Mouse (Mus musculus) heart, embryonic 11.5 days (tissue): ENCODE results near the gene Ltbp1. TPM values are rescaled to one million over a fixed set of nuclear protein-coding genes. Genes with fewer than 3 reads are reported as not detected.

Source experiments
- ATAC-seq: fragments of 200-750 bp; cut with Nextera tagmentation; replicated peaks from 2 replicates; pipeline ENCODE4 v1.8.0; 2017; ENCODE audit warnings: moderate library complexity; ENCODE audit not compliant: insufficient number of reproducible peaks, low FRiP score, low TSS enrichment
- H3K27ac ChIP-seq: fragments of 300-500 bp; sonication (generic); 2 replicates; pipeline ENCODE4 v1.5.1; 2014; ENCODE audit warnings: mild to moderate bottlenecking, low read depth, low read length
- H3K27me3 ChIP-seq: fragments of 300-500 bp; sonication (generic); 2 replicates; pipeline ENCODE4 v1.6.1; 2014; ENCODE audit warnings: mild to moderate bottlenecking, low read length, mixed read lengths; ENCODE audit not compliant: control insufficient read depth, insufficient read depth
- H3K36me3 ChIP-seq: fragments of 300-500 bp; sonication (generic); 2 replicates; pipeline ENCODE4 v1.6.1; 2014; ENCODE audit warnings: mild to moderate bottlenecking, low read length, moderate library complexity, mixed read lengths; ENCODE audit not compliant: control insufficient read depth, insufficient read depth
- H3K4me1 ChIP-seq: fragments of 300-500 bp; sonication (generic); 2 replicates; pipeline ENCODE4 v1.6.1; 2014; ENCODE audit warnings: low read length; ENCODE audit not compliant: control insufficient read depth, insufficient read depth
- H3K4me2 ChIP-seq: fragments of 300-500 bp; sonication (generic); 2 replicates; pipeline ENCODE4 v1.6.1; 2014; ENCODE audit warnings: mild to moderate bottlenecking, moderate library complexity
- H3K4me3 ChIP-seq: fragments of 300-500 bp; sonication (generic); 2 replicates; pipeline ENCODE4 v1.5.1; 2014; ENCODE audit warnings: low read depth, low read length
- H3K9ac ChIP-seq: fragments of 300-500 bp; sonication (generic); 2 replicates; pipeline ENCODE4 v1.6.1; 2014; ENCODE audit warnings: mild to moderate bottlenecking, low read depth, low read length, moderate library complexity
- H3K9me3 ChIP-seq: fragments of 300-500 bp; sonication (generic); replicated peaks from 2 replicates; pipeline ENCODE4 v1.6.1; 2016; ENCODE audit warnings: low read length; ENCODE audit not compliant: control insufficient read depth
- WGBS: fragments of 180-500 bp; shearing (Covaris S2); extraction: QIAGEN DNeasy Blood & Tissue Kit; methylation state at CpG from one replicate; pipeline ENCODE4 v1.1.7; 2014; ENCODE audit not compliant: insufficient replicate concordance; 5-methylcytosine and 5-hydroxymethylcytosine counted together
- polyA plus RNA-seq: library from polyadenylated mRNA; unstranded; fragments of >200 nt; fragmentation: Nextera tagmentation; extraction: Ambion mirVana; gene quantifications from 2 replicates; pipeline ENCODE4 v1.2.1, GENCODE M21; 2014

Ltbp1 gene
- polyA plus RNA-seq, 1 experiment from 2014 or later: 45.4 TPM

DNA sequence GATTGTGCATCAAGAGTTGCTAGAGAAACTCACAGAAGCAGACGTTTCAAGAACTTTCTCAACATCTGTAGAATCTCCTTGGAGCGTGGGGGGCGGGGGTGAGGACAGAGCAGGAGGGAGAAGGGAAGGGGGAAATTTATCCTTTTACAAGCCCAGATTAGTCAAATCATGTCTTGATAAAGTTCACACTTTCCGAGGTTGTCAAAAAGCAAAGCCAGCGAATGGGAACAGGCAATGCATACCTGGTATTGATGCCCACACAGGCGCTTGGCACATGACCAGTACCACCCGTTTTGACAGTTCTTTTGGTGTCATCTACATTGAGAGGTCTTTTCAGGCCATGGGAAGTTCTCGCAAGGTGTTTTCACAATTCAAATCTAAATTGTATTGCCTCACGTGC lies 327.6 kb downstream of the Ltbp1 start:
- Histone ChIP-seq H3K9ac (no peak overlapping the region), H3K9me3 (no peaks in the 10 kb centered on the region), H3K4me1 (no peaks in the 10 kb centered on the region), H3K4me3 (no peak overlapping the region), H3K36me3 (peaks cover 7% of the 10 kb centered on the region; the same call in 1 of the 2 replicates), H3K4me2 (no peak overlapping the region), H3K27me3 (no peaks in the 10 kb centered on the region), H3K27ac (no peak overlapping the region)
- ATAC-seq: no peak
- WGBS: 89% methylated on average over 9 of the region's 9 CpGs

DNA sequence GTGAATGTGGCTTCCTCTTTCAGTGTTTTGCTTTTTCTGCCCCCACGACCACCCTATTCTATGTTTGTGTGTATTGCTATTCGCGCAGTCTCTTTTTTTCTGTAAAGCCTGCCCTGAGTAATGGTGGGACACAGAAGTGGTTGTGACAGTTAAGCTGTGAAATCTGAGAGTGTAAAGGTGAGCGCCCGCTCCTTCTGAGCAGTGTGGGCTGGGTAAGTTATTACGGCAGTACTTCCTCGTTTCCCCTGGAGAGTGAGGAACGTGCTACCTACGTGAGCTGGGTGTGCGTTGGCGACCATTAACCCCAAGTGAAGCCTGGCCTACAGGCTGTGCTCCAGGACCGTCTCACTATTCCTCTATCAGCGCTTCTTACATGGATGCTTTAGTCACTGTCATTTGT lies 328.4 kb downstream of the Ltbp1 start:
- ATAC-seq: no peak
- WGBS: 87% methylated on average over 13 of the region's 13 CpGs
- no peak overlapping the region for H3K4me2 ChIP-seq
- H3K27me3 ChIP-seq: no peaks in the 10 kb centered on the region
- H3K36me3 ChIP-seq: peaks cover 8% of the 10 kb centered on the region; the same call in 1 of the 2 replicates
- H3K4me3 ChIP-seq: no peak overlapping the region
- H3K9ac ChIP-seq: no peak overlapping the region
- H3K9me3 ChIP-seq: no peaks in the 10 kb centered on the region
- no peak overlapping the region for H3K27ac ChIP-seq
- no peaks in the 10 kb centered on the region for H3K4me1 ChIP-seq

DNA sequence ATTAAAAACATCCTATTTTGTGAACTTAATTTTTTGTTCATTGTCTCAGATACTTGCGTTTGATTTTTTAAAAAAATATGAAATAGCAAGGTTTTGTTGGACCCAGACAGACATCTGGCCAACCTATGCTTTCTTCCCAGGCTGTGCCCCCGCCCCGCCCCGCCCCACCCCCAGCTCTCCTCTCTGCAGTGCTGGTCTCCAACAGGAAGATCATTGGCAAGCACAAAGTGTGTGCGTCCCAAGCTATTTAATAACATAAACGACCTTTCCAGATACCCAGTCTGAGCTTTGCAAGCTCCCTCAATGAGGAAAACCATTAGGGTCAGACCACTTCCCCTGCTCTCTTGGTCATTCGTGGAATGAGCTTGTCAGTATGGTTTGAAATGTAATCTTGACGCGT lies 330.3 kb downstream of the Ltbp1 start:
- no peaks in the 10 kb centered on the region for H3K4me1 ChIP-seq
- 81% methylated on average over 9 of the region's 9 CpGs for WGBS
- no peaks in the 10 kb centered on the region for H3K27me3 ChIP-seq
- peaks cover 8% of the 10 kb centered on the region for H3K36me3 ChIP-seq
- H3K9ac ChIP-seq: no peak overlapping the region
- H3K9me3 ChIP-seq: no peaks in the 10 kb centered on the region
- no peak for ATAC-seq
- H3K4me3 ChIP-seq: no peak overlapping the region
- no peak overlapping the region for H3K27ac ChIP-seq
- H3K4me2 ChIP-seq: no peak overlapping the region

DNA sequence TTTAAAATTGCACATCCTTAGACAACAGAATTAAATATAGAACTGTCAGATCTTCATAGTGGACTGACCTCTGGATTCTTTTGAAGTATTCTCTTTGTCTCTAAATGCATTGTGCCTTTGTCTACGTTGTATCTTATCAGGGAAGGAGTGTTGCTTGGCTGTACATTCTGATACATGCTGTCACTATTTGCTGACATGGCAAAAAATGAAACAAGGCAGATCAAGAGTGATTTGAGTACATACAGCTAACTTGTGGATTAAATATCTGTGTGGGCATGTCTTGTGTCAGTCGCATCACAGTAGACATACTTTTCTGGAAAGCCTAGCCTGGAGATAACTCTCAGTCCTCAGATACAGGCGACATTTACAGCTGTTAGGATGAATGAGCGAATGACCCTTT lies 335.9 kb downstream of the Ltbp1 start:
- H3K27ac ChIP-seq: no peak overlapping the region
- H3K36me3 ChIP-seq: peaks cover 8% of the 10 kb centered on the region
- H3K4me3 ChIP-seq: no peak overlapping the region
- 62% methylated on average over 4 of the region's 4 CpGs for WGBS
- H3K9ac ChIP-seq: no peak overlapping the region
- ATAC-seq: no peak
- H3K4me1 ChIP-seq: peaks cover 7% of the 10 kb centered on the region
- no peaks in the 10 kb centered on the region for H3K27me3 ChIP-seq
- no peak overlapping the region for H3K4me2 ChIP-seq
- H3K9me3 ChIP-seq: no peaks in the 10 kb centered on the region

DNA sequence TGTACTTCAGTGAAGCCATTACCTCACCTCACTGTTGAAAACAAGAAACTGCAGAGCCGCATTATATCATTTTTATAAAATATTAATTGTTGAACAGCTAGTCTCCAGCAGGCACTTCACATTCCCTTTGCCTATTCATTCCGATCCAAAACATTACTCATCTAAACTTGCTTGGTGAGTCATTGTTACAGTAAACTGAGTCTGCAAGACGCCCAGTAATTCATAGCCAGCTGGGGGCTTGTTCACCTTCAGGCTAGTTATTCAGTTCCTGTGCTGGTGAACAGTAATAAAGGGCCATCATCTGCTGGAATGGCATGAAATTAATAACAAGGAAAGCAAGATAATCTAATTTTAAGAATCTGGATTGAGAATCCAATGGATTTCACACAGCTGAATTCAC lies 339.7 kb downstream of the Ltbp1 start:
- Histone ChIP-seq H3K4me3 (no peak overlapping the region), H3K4me2 (no peak overlapping the region), H3K36me3 (peaks cover 2% of the 10 kb centered on the region; the same call in 1 of the 2 replicates), H3K27ac (no peak overlapping the region), H3K4me1 (peaks cover 7% of the 10 kb centered on the region), H3K9ac (no peak overlapping the region), H3K9me3 (0 out of 2 replicates have a peak, but pooled peaks cover 2% of the 10 kb centered on the region), H3K27me3 (no peaks in the 10 kb centered on the region)
- no peak for ATAC-seq
- whole genome bisulfite sequencing: 90% methylated on average over 3 of the region's 3 CpGs

DNA sequence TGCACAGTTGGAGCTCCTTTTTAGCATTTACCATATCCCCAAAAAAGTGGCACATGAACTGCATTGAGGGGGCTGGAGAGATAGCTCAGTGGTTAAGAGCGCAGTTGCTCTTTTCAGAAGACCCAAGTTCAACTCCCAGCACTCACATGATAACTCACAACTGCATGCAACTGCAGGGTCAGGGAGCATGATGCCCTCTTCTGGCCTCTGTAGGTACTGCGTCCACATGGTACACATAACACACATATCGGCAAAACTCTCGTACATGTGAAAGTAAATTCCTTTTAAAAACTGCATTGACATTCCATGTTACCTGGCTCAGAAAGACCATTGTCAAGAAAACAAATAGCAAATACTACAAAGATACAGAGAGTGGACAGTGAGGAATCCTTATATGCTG lies 342.0 kb downstream of the Ltbp1 start:
- H3K36me3 ChIP-seq: peaks cover 2% of the 10 kb centered on the region
- no peak overlapping the region for H3K27ac ChIP-seq
- ATAC-seq: no peak
- H3K9me3 ChIP-seq: 0 out of 2 replicates have a peak, but pooled peaks cover 2% of the 10 kb centered on the region
- no peaks in the 10 kb centered on the region for H3K27me3 ChIP-seq
- H3K4me1 ChIP-seq: peaks cover 7% of the 10 kb centered on the region
- 94% methylated on average over 4 of the region's 4 CpGs for WGBS
- no peak overlapping the region for H3K4me3 ChIP-seq
- H3K4me2 ChIP-seq: no peak overlapping the region
- H3K9ac ChIP-seq: no peak overlapping the region

DNA sequence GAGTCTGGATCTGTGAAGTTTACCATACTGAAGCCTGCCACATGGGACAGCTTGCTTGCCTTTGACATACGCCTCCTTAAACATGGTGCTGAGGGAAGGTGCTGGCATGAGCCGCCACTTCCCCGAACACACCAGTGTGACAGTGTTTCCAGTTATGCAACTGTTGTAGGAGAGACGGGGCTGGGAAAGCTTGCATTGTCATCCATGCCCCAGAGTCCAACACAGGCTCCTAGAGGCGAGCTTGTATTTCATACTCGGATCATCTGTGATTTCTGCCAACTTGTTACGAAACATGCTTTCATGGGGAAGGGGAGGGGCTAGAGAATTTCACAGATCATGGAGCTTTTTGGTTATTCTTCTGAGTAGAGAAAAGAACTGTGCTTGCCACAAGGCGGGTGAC lies 343.7 kb downstream of the Ltbp1 start:
- 84% methylated on average over 8 of the region's 8 CpGs for WGBS

DNA sequence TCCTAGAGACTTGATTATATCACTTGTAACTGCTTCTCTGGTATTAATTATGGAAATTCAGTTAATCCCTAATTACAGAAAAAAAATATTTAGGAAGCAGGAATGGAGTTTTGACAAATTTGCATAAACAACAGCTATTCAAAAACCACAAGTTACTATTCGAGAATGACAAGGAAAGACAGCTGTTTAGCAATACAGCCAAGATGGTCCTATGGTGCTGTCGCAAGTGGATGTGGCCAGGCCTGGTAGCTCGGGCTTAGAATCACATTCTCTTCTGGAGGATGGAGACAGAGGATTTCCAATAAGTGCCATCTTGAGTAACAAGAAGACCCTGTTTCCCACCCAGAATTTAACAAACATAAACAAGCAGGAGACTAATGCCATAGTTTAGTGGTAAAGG lies 344.2 kb downstream of the Ltbp1 start:
- Histone ChIP-seq H3K9ac (no peak overlapping the region), H3K27me3 (no peaks in the 10 kb centered on the region), H3K27ac (no peak overlapping the region), H3K4me3 (no peak overlapping the region), H3K36me3 (peaks cover 5% of the 10 kb centered on the region), H3K4me2 (no peak overlapping the region), H3K9me3 (0 out of 2 replicates have a peak, but pooled peaks cover 5% of the 10 kb centered on the region), H3K4me1 (peaks cover 7% of the 10 kb centered on the region)
- WGBS: 85% methylated on average over 3 of the region's 3 CpGs
- no peak for ATAC-seq

More for the DNA sequence above, 343.7 kb downstream of the Ltbp1 start:
- 0 out of 2 replicates have a peak, but pooled peaks cover 5% of the 10 kb centered on the region for H3K9me3 ChIP-seq
- peaks cover 5% of the 10 kb centered on the region for H3K36me3 ChIP-seq
- no peak overlapping the region for H3K4me2 ChIP-seq
- peaks cover 7% of the 10 kb centered on the region for H3K4me1 ChIP-seq
- no peak for ATAC-seq
- H3K9ac ChIP-seq: no peak overlapping the region
- H3K4me3 ChIP-seq: no peak overlapping the region
- H3K27me3 ChIP-seq: no peaks in the 10 kb centered on the region
- H3K27ac ChIP-seq: no peak overlapping the region

DNA sequence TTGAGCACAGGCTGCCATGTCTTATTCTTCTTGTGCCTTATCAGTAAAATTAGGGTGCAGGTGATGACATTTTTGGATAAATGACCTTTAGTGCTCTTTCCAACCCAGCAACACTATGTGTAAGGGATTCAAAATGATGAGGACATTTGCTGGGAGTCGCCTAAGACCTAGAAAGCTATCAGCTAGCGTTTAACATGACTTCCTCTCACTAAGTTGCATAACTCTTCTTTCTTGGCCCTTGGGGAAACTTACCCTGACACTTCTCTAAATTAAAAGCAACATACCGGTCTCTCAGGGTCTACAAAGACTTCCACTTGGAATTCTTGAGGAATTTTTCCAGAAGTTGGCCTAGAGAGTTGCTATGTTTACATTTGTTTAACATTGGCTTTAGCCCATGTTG lies 348.0 kb downstream of the Ltbp1 start:
- Histone ChIP-seq H3K27me3 (no peaks in the 10 kb centered on the region), H3K9me3 (0 out of 2 replicates have a peak, but pooled peaks cover 3% of the 10 kb centered on the region), H3K4me2 (no peak overlapping the region), H3K36me3 (peaks cover 3% of the 10 kb centered on the region; the same call in 1 of the 2 replicates), H3K27ac (no peak overlapping the region), H3K4me1 (no peaks in the 10 kb centered on the region), H3K4me3 (no peak overlapping the region), H3K9ac (no peak overlapping the region)
- no peak for ATAC-seq
- WGBS: 71% methylated on average over 3 of the region's 3 CpGs
